Mouse (Mus musculus): ENCODE results near the gene Ap4m1. TPM values are rescaled to one million over a fixed set of nuclear protein-coding genes. Genes with fewer than 3 reads are reported as not detected.

Gene Ap4m1
- polyA plus RNA-seq (2015; fragmentation: Illumina TruSeq; extraction: RNeasy Lipid Tissue Mini Kit (QIAGEN cat#74804); ENCODE audit: low read depth, low replicate concordance), result 18.4 TPM

DNA sequence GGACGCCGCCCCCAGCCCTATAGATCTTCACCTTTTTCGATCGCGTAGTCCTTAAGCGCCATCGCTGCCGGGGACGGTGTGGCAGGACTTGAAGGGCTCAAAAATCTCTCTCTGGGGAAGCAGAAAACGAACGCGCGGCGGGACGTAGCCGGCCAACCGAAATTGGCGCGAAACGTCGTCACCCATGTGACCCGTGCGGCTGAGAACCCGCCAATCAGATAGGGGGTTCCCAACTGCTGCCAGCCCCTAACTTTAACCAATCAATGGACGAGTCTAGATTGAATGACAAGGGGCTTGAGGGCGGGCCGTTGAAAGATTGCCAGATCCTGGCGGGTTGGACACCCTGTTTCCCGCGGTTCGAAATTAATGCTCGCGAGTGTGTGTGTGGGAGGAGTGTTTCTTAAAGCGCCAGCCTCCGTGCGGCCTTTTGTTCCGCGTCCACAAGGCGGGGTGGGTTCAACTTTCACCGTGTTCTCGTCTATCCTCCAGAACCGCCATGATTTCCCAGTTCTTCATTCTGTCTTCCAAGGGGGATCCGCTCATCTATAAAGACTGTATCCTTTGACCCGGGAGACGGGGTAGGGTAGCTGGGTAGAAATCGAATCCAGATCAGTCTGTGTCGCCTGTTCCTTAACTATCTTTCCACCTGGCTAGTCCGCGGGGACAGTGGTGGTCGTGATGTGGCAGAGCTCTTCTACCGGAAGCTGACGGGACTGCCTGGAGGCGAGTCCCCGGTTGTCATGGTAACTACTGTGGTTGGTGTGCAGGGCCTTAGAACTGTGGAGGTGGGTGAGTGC lies at the start of gene Ap4m1, which contains the start of gene Mcm7:
Gene Ap4m1, plus strand, starts transcription at position 308 of the 797 bp plus-strand sequence.
Gene Mcm7, minus strand, starts transcription at position 728 of the 797 bp plus-strand sequence.

DNA sequence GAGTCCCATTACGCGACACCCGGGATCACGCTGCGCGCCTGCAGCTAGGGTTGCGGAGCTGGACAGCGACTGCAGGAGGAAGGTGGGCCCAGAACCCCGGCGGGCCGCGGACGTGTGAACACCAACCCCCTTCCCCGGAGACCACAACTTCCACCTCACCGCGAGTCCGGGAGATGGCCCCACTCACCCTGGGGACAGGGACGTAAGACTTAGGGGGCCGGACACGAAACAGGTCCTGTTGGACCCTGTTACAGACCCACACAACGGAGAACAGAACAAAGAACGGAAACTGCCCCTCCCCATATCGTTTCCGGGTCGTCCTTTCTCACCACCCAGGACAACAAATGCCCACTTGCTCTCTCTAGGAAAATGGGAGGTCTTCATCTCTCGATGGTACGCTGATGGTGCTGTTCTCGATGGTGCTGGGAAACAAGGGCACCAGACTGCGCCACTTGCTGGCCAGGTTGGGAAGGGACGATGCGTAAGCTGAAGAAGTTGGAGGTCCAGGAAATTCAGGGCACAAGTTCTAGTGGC lies 16.3 kb upstream of the Ap4m1 start, which contains the start of gene Zfp113:
Gene Zfp113, minus strand, starts transcription at position 302 of the 534 bp plus-strand sequence.

DNA sequence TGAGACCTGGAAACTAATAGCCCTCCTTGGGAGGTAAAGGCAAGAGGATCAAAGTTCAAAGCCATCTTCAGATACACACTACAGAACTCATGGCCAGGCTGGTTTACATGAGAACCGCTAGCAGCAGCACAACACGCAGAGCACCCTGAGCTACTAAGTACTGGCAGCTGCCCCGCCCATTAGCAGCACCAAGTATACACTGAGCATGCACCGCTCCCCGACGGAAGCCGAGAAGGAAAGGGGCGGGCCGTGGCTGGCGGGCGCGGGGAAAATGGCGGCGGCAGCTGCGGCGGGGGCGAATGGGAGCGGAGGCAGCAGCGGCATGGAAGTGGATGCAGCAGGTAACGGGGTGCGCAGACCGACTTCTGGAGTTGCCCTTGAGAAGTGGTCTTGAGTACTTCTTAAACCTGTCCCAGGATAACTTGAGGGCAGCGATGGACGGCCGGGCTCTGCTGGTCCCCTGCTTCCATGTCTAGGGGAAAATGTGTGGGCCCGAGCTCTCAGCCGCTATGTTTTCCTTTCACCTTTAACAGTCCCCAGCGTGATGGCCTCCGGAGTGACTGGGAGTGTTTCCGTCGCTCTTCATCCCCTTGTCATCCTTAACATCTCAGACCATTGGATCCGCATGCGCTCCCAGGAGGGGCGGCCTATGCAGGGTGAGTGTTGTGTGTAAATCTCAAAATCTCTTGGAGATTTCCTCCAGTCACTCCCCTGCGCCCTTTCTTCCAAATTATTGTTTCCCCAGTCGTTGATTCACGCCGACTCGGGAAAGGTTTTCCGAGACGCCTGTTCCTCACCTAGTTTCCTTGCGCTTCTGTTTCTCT lies 10.7 kb upstream of the Ap4m1 start, which contains the start of gene Cops6:
Gene Cops6, plus strand, starts transcription at position 230 of the 824 bp plus-strand sequence.

DNA sequence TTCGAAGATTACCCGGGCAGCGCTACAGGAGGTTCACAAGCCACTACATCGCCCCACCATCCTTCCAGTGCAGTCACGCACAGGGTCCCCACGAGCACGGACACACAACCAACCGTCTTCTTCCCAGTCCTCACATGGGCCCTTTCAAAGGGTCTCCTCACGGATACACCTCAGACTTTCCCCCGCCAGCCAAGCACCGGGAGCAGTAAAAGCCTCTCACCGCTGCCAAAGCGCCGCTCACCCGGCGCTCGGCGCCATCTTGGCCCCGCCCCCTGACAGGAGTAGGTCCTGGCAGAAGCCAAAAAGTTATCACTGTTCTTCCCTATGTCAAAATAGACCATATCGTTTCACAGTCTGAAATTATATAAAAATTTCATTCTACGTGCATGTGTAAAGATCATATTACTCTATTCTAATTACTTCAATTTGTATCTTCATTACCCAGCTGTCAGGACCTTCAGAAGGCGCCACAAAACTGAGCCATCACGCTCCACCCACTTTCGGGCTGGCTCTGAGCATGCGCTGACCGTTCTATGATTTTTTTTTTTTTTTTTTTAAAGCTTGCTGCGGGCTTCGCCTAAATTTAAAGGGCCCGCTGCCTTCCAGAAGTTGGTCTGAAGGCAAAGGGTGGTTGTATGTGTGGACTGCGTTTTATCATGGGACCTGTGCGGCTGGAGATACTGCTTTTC lies 15.3 kb downstream of the Ap4m1 start, which contains the start of the genes Taf6 and Cnpy4:
Gene Taf6, minus strand, starts transcription at position 502 of the 689 bp plus-strand sequence.
Gene Cnpy4, plus strand, starts transcription at position 536 of the 689 bp plus-strand sequence.

DNA sequence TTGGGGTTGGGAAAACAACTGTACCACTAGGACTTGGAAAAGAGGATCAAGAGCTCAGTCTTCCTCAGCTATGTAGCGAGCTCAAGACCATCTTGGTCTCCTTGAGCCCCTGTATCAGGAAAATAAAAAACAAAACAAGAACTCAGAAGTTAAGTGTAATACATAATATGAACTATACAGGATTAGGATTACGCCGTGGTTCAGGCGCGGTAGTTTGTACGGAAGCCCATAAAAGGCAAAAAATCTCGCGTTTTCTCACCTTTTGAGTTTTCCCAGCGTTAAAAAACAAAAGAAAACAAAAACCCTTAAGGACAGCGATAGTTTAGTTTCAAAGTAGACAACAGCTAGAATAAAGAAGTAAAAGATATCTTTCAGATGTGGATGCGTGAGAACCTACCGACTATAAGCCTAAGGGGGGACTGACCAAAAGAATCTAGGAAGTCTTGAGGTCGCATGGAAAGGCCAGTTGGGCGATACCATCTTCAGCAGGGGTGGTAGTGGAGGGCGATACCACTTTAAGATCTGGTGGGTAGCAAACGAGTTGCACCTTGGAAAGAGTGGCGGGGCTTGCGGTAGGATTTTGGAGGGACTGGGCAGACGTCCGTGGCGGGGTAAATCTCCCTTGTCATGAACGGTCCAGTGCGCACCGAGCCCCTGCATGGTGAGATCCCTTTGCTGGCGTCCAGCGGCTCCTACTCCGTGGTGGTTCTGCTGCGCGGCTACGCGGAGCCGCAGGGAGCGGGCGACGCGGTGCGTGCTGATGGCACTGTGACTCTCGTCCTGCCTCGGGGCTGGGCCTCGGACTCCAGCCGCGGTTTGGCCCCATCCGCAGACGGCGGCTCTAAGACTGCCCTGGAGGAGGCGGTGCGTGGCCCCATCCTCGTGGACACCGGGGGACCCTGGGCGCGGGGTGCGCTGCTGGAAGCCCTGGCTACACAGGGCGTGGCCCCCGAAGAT lies 22.2 kb downstream of the Ap4m1 start, which contains the start of gene Mblac1:
Gene Mblac1, plus strand, starts transcription at position 544 of the 957 bp plus-strand sequence.

DNA sequence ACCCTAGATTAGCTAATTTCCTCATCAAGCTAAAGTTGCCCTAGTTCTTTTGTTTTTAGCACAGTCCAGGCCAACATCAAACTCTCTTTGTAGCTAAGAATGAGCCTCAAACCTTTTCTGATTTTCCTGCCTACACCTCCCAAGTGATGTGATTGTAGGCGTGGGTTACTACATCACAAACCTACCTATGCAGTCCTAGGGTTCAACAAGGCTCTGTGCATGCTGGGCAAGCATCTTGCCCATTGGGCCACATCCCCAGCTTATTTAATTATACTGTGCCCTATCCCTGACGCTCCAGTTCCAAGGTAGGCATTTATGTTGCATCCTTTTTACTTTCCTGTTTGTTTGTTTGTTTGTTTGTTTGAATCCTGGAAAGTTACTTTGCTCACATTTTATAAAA lies 53.9 kb downstream of the Ap4m1 start, which contains the start of gene Nxpe5:
Gene Nxpe5, plus strand, starts transcription at position 199 of the 400 bp plus-strand sequence.

Other genes starting within 250 kb of the Ap4m1 start
- 48.5 TPM for gene Gjc3, start 208.9 kb upstream of the Ap4m1 start, polyA plus RNA-seq (2015; fragmentation: Illumina TruSeq; extraction: RNeasy Lipid Tissue Mini Kit (QIAGEN cat#74804); ENCODE audit: low read depth, low replicate concordance)
- gene Azgp1, start 190.5 kb upstream of the Ap4m1 start, polyA plus RNA-seq (2015; fragmentation: Illumina TruSeq; extraction: RNeasy Lipid Tissue Mini Kit (QIAGEN cat#74804); ENCODE audit: low read depth, low replicate concordance), result 0.52 TPM
- not detected for gene Smok3a, start 150.7 kb upstream of the Ap4m1 start, polyA plus RNA-seq (2015; fragmentation: Illumina TruSeq; extraction: RNeasy Lipid Tissue Mini Kit (QIAGEN cat#74804); ENCODE audit: low read depth, low replicate concordance)
- not detected for gene Smok3b, start 150.6 kb upstream of the Ap4m1 start, polyA plus RNA-seq (2015; fragmentation: Illumina TruSeq; extraction: RNeasy Lipid Tissue Mini Kit (QIAGEN cat#74804); ENCODE audit: low read depth, low replicate concordance)
- not detected for gene Smok3c, start 118.8 kb upstream of the Ap4m1 start, polyA plus RNA-seq (2015; fragmentation: Illumina TruSeq; extraction: RNeasy Lipid Tissue Mini Kit (QIAGEN cat#74804); ENCODE audit: low read depth, low replicate concordance)
- 15.8 TPM for gene Zkscan1, start 86.9 kb upstream of the Ap4m1 start, polyA plus RNA-seq (2015; fragmentation: Illumina TruSeq; extraction: RNeasy Lipid Tissue Mini Kit (QIAGEN cat#74804); ENCODE audit: low read depth, low replicate concordance)
- 19.4 TPM for gene Zscan21, start 55.1 kb upstream of the Ap4m1 start, polyA plus RNA-seq (2015; fragmentation: Illumina TruSeq; extraction: RNeasy Lipid Tissue Mini Kit (QIAGEN cat#74804); ENCODE audit: low read depth, low replicate concordance)
- 10.5 TPM for gene Zfp113, start 16.3 kb upstream of the Ap4m1 start, polyA plus RNA-seq (2015; fragmentation: Illumina TruSeq; extraction: RNeasy Lipid Tissue Mini Kit (QIAGEN cat#74804); ENCODE audit: low read depth, low replicate concordance)
- gene Cops6, start 10.9 kb upstream of the Ap4m1 start, polyA plus RNA-seq (2015; fragmentation: Illumina TruSeq; extraction: RNeasy Lipid Tissue Mini Kit (QIAGEN cat#74804); ENCODE audit: low read depth, low replicate concordance), result 205 TPM
- 18.1 TPM for gene Mcm7, start 420 bp downstream of the Ap4m1 start, polyA plus RNA-seq (2015; fragmentation: Illumina TruSeq; extraction: RNeasy Lipid Tissue Mini Kit (QIAGEN cat#74804); ENCODE audit: low read depth, low replicate concordance)
- gene Taf6, start 15.4 kb downstream of the Ap4m1 start, polyA plus RNA-seq (2015; fragmentation: Illumina TruSeq; extraction: RNeasy Lipid Tissue Mini Kit (QIAGEN cat#74804); ENCODE audit: low read depth, low replicate concordance), result 35.8 TPM
- gene Cnpy4, start 15.5 kb downstream of the Ap4m1 start, polyA plus RNA-seq (2015; fragmentation: Illumina TruSeq; extraction: RNeasy Lipid Tissue Mini Kit (QIAGEN cat#74804); ENCODE audit: low read depth, low replicate concordance), result 13.7 TPM
- gene Mblac1, start 22.3 kb downstream of the Ap4m1 start, polyA plus RNA-seq (2015; fragmentation: Illumina TruSeq; extraction: RNeasy Lipid Tissue Mini Kit (QIAGEN cat#74804); ENCODE audit: low read depth, low replicate concordance), result 5.7 TPM
- gene Nxpe5, start 53.9 kb downstream of the Ap4m1 start, polyA plus RNA-seq (2015; fragmentation: Illumina TruSeq; extraction: RNeasy Lipid Tissue Mini Kit (QIAGEN cat#74804); ENCODE audit: low read depth, low replicate concordance), result not detected
- gene Lamtor4, start 83.5 kb downstream of the Ap4m1 start, polyA plus RNA-seq (2015; fragmentation: Illumina TruSeq; extraction: RNeasy Lipid Tissue Mini Kit (QIAGEN cat#74804); ENCODE audit: low read depth, low replicate concordance), result 90.5 TPM
- gene BC037034, start 92.0 kb downstream of the Ap4m1 start, polyA plus RNA-seq (2015; fragmentation: Illumina TruSeq; extraction: RNeasy Lipid Tissue Mini Kit (QIAGEN cat#74804); ENCODE audit: low read depth, low replicate concordance), result 48.4 TPM
- gene Gal3st4, start 100.8 kb downstream of the Ap4m1 start, polyA plus RNA-seq (2015; fragmentation: Illumina TruSeq; extraction: RNeasy Lipid Tissue Mini Kit (QIAGEN cat#74804); ENCODE audit: low read depth, low replicate concordance), result 3.6 TPM
- not detected for gene Gm43720, start 108.0 kb downstream of the Ap4m1 start, polyA plus RNA-seq (2015; fragmentation: Illumina TruSeq; extraction: RNeasy Lipid Tissue Mini Kit (QIAGEN cat#74804); ENCODE audit: low read depth, low replicate concordance)
- 3.5 TPM for gene Gpc2, start 108.0 kb downstream of the Ap4m1 start, polyA plus RNA-seq (2015; fragmentation: Illumina TruSeq; extraction: RNeasy Lipid Tissue Mini Kit (QIAGEN cat#74804); ENCODE audit: low read depth, low replicate concordance)
- gene Stag3, start 108.2 kb downstream of the Ap4m1 start, polyA plus RNA-seq (2015; fragmentation: Illumina TruSeq; extraction: RNeasy Lipid Tissue Mini Kit (QIAGEN cat#74804); ENCODE audit: low read depth, low replicate concordance), result 1.1 TPM
- gene Pvrig, start 170.0 kb downstream of the Ap4m1 start, polyA plus RNA-seq (2015; fragmentation: Illumina TruSeq; extraction: RNeasy Lipid Tissue Mini Kit (QIAGEN cat#74804); ENCODE audit: low read depth, low replicate concordance), result not detected

Data from brain, adult 10 weeks (tissue).